Mouse (Mus musculus): ENCODE measurements around the gene Arid5b.
A peak's percentile ranks its signal among the peaks of the same experiment; 100 is the strongest.
"Not testable (repeated sequence)": the region's sequence is repeated elsewhere in the genome, so short reads cannot be mapped to it uniquely, and the experiment has no call there.

Arid5b gene

GRCm38 (mm10) chr10:68110182-68110581 lies 168.4 kb downstream of the Arid5b start:
- DNase-seq (ENCODE audit: low read depth): no peak

DNA sequence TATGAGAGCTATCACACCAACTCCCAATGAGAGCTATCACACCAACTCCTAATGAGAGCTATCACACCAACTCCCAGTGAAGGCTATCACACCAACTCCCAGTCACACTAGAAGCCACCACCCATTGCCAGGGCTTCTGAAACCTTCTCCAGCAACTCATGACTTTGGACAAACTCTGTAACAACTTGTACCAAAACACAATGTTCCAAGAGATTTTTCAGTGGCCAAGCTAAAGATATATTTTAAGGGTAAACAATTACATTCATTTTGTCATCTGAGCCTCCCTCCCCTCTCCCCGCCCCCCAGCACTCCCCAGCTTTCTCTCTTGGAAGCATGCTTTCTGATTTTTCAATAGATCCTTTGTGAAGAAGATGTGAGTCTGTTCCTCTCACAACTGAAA lies 168.9 kb downstream of the Arid5b start:
- DNase-seq (ENCODE audit: low read depth): no peak

GRCm38 (mm10) chr10:68107716-68108115 lies 170.8 kb downstream of the Arid5b start:
- DNase-seq (ENCODE audit: low read depth): no peak

GRCm38 (mm10) chr10:68106351-68106950 lies 172.1 kb downstream of the Arid5b start:
- no peak for DNase-seq (ENCODE audit: low read depth)

GRCm38 (mm10) chr10:68104881-68105781 lies 173.4 kb downstream of the Arid5b start:
- DNase-seq (ENCODE audit: low read depth): peak; percentile 79

GRCm38 (mm10) chr10:68104481-68104880 lies 174.1 kb downstream of the Arid5b start:
- no peak for DNase-seq (ENCODE audit: low read depth)

GRCm38 (mm10) chr10:68103988-68104387 lies 174.6 kb downstream of the Arid5b start:
- DNase-seq (ENCODE audit: low read depth): no peak

GRCm38 (mm10) chr10:68103078-68103855 lies 175.3 kb downstream of the Arid5b start:
- no peak for DNase-seq (ENCODE audit: low read depth)

DNA sequence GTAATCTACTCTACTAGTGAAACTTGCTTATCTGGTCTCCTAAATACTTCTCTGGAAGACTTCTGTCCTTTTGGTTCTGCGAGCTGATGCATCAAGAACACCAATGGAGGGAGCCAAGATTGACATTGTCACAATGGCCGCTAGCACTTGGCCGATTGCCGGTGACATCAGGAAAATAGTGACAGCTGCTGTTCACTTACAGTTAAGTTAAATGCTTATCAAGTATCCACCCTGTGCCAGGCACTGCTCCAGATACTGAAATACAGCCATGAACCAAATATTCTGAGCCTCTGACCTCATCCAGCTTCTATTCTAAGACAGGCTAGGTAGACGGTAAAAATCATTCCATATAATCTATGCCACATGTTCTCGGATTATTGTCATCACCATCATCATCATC lies 176.0 kb downstream of the Arid5b start:
- no peak for DNase-seq (ENCODE audit: low read depth)

DNA sequence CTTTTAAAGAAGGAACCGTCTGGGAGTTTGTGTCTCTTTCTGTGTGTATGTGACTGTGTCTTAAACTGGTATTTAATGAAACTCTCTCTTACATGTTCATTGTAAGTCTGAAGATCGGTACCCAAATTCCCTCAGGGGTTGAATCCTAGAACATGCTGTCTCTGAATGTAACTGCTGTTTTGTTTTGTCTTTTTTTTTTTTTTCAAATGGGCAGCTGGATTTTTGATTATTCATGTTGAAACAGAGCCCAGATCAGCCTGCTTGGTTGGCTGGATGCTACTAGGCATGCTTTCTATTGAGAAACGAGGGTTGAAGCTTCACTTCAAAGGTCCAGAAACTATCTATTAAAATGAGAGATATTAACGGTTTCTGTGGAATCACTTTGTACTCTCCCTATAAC lies 177.3 kb downstream of the Arid5b start:
- DNase-seq (ENCODE audit: low read depth): no peak

- no peak for DNase-seq (ENCODE audit: low read depth)
Observed at GRCm38 (mm10) chr10:68100506-68100905, 178.0 kb downstream of the Arid5b start.

DNA sequence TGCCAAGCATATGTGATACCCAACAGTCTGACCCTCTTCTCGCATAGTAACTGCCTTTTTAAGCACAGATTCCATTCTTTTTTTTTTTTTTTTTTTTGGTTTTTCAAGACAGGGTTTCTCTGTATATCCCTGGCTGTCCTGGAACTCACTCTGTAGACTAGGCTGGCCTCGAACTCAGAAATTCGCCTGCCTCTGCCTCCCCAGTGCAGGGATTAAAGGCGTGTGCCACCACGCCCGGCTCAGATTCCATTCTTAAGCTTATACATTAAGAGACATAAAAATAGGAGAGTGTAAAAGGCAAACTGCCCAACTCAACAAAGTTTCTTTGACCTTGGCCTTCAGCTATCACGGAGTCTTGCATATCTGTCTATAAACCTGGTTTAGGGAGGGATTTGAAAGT lies 178.7 kb downstream of the Arid5b start:
- not testable (repeated sequence) for DNase-seq (ENCODE audit: low read depth)

GRCm38 (mm10) chr10:68097821-68098675 lies 180.5 kb downstream of the Arid5b start:
- no peak for DNase-seq (ENCODE audit: low read depth)

DNA sequence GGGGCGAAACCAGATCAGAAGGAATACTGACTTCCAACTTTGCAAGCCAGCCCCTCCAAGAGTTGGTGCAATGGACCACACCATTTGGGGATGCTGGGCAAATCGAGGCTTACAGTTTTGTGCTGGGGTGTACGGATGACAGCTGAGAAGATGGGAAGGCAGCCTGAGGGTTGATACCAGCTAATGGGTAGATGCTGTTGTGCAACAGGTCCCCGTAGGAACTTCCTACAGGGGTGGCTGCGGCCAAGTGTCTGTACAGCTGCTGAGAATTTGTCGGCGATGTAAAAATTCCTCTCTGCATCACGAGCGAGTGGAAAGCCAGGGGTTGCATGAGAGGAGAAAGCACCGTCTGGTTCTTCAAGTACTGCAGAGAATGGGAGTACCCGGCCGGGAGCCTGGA lies 182.1 kb downstream of the Arid5b start:
- no peak for DNase-seq (ENCODE audit: low read depth)

- no peak for DNase-seq (ENCODE audit: low read depth)
Observed at GRCm38 (mm10) chr10:68095136-68095535, 183.4 kb downstream of the Arid5b start.

DNA sequence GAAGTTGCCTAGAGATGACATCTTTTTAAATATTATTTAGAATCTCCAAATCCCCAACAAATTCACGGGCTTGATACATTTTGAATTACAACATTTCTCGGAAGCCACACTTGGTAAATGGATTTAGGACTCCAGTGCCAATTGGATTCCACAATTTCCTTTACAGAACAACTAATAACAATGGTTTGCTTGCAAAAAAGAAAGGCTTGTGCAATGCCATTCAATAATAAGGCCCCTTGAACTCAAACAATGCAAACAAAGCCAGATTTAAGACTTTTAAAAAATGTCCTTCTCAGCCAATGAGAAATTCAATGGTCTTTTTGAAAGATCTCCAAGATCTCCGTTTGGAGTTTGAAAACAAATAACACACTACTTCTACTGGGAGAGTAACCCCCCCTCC lies 185.0 kb downstream of the Arid5b start:
- DNase-seq (ENCODE audit: low read depth): no peak

- no peak for DNase-seq (ENCODE audit: low read depth)
Observed at GRCm38 (mm10) chr10:68091840-68092239, 186.7 kb downstream of the Arid5b start.

DNA sequence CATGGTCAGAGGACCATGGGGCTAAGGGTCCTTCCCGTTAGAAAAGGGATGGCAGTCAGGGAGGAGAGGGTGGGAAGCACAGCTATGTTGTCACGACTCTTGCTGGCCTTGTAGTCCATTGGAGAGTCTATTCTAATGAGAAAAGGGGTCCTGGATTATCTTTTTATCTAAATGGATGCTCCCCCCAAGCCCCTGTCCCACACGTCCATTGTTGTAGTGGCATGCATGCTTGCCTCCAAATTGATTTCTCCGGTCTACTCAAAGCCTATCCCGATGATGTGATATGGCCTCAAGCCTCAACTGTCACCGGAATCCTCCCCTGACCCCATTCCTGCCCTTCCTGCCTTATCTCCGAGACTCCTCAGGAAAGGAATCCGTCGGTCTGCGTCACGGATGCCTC lies 187.5 kb downstream of the Arid5b start:
- no peak for DNase-seq (ENCODE audit: low read depth)

DNA sequence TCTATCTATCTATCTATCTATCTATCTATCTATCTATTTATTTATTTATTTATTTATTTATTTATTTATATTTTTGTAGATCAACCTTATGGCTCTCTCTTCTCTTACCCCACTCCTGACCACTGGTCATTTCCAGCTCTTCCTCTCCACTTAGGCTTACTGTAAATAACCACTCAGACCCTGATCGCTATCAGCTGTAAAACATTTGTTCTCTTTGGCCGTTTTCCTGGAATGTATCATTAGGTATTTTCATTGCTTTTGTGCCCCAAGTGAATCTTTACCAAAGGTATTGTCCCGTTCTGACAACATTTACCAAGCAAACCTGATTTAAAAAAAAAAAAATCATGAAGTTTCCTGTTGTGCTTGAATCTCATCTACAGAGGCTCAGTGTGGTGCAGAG lies 188.0 kb downstream of the Arid5b start:
- no peak for DNase-seq (ENCODE audit: low read depth)

GRCm38 (mm10) chr10:68090197-68090535 lies 188.4 kb downstream of the Arid5b start:
- peak; percentile 88 for DNase-seq (ENCODE audit: low read depth)

- no peak for DNase-seq (ENCODE audit: low read depth)
Observed at GRCm38 (mm10) chr10:68089435-68090196, 188.9 kb downstream of the Arid5b start.
